In the genomic region with DNA sequence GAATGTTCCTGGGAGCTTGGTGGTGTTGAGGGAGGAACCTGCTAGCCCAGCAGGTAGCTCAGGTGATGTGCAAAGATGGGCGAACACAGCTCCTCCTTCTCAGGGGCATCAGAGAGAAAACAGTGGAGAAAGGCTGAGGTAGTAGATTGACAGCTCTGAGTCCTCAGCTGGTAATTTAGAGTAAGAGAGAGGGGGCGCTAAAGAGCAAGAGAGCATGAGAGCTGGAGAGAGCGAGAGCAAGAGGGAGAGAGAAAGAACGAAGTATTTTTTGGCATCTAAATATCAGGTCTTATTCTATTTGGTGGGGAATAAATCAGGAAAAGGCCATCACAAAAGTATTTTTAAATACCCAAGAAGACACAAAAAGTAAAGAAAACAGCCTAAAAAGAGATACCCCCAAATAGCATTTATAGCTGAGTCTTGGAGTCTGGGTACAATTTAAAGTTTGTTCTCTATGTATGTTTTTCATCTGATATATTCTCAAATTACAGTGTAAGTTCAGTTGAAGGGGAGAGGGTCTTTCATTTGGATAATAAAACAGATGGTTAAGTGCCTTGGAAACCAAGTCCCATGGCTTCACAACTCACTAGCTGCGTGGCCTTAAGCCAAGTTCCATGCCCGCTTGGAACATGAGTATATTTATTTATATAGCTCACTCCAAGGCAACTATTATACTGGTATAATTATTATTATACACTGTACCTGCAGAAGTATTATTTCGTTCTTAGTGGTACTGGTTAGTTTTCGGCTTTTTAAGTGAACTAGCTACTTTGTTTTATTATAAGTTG, we compare ENCODE assay signal across 9 mouse cellular contexts.
A peak's percentile ranks its signal among the peaks of the same experiment; 100 is the strongest.
DNase-seq lines count a peak whose midpoint lies in the region; ATAC-seq and TF ChIP-seq lines count a peak whose summit lies in the region.
"Had no signal": no experiment of that assay in that cellular context is flagged by ENCODE, and none has a peak within 500 bp of the region (broad histone marks: within the 10 kb centered on the region; RNA-seq: fewer than 3 reads in every experiment).

No protein-coding gene starts in this region.

- peak; percentile 46 for TF ChIP-seq CTCF in liver, postnatal 0 days (IDR thresholded peaks at IDR 0.05; ENCODE audit: low read depth)

- no peak overlapping the region for H3K4me3 ChIP-seq in forebrain, embryonic 14.5 days (ENCODE audit: low read depth, low read length)
- H3K4me3 ChIP-seq in forebrain, embryonic 12.5 days (replicated peaks), result no peak overlapping the region
- no peak overlapping the region for H3K4me3 ChIP-seq in liver, postnatal 0 days (ENCODE audit: low read depth, low read length)
- no peak overlapping the region for H3K4me3 ChIP-seq in liver, embryonic 12.5 days

- no peaks in the 10 kb centered on the region for H3K9me3 ChIP-seq in forebrain, embryonic 14.5 days (replicated peaks; ENCODE audit: control insufficient read depth, low read length)
- no peaks in the 10 kb centered on the region for H3K9me3 ChIP-seq in forebrain, embryonic 12.5 days
- no peaks in the 10 kb centered on the region for H3K9me3 ChIP-seq in liver, postnatal 0 days (ENCODE audit: low read length)
- no peaks in the 10 kb centered on the region for H3K9me3 ChIP-seq in liver, embryonic 12.5 days (replicated peaks)

- H3K4me2 ChIP-seq in forebrain, embryonic 14.5 days (ENCODE audit: low read length), result no peak overlapping the region
- H3K4me2 ChIP-seq in forebrain, embryonic 12.5 days, result no peak overlapping the region
- H3K4me2 ChIP-seq in liver, postnatal 0 days (ENCODE audit: low read depth, low read length), result no peak overlapping the region
- no peak overlapping the region for H3K4me2 ChIP-seq in liver, embryonic 12.5 days

- TF ChIP-seq EP300 in liver, postnatal 0 days (IDR thresholded peaks at IDR 0.05; ENCODE audit: low read depth), result no peak

- no peaks in the 10 kb centered on the region for H3K27me3 ChIP-seq in forebrain, embryonic 14.5 days (replicated peaks; ENCODE audit: control insufficient read depth, insufficient read depth, low read length)
- no peaks in the 10 kb centered on the region for H3K27me3 ChIP-seq in forebrain, embryonic 12.5 days
- H3K27me3 ChIP-seq in liver, postnatal 0 days (ENCODE audit: insufficient read depth, low read length), result no peaks in the 10 kb centered on the region
- no peaks in the 10 kb centered on the region for H3K27me3 ChIP-seq in liver, embryonic 12.5 days (replicated peaks)

- H3K36me3 ChIP-seq in forebrain, embryonic 14.5 days (ENCODE audit: control insufficient read depth, insufficient read depth, low read length), result no peaks in the 10 kb centered on the region
- no peaks in the 10 kb centered on the region for H3K36me3 ChIP-seq in forebrain, embryonic 12.5 days (replicated peaks)
- H3K36me3 ChIP-seq in liver, postnatal 0 days (replicated peaks; ENCODE audit: insufficient read depth, low read length), result no peaks in the 10 kb centered on the region
- no peaks in the 10 kb centered on the region for H3K36me3 ChIP-seq in liver, embryonic 12.5 days

- no peak for ATAC-seq in forebrain, embryonic 14.5 days
- no peak for ATAC-seq in forebrain, embryonic 12.5 days (ENCODE audit: low FRiP score)
- no peak for ATAC-seq in liver, postnatal 0 days
- no peak for ATAC-seq in liver, embryonic 12.5 days
- peak; percentile 61; the same call in 1 of the 2 replicates for ATAC-seq in megakaryocyte progenitor cell, adult 5-6 weeks (replicated peaks; ENCODE audit: poor library complexity)

- no peak overlapping the region for H3K9ac ChIP-seq in forebrain, embryonic 14.5 days (ENCODE audit: low read length)
- no peak overlapping the region for H3K9ac ChIP-seq in forebrain, embryonic 12.5 days
- no peak overlapping the region for H3K9ac ChIP-seq in liver, postnatal 0 days (replicated peaks)
- no peak overlapping the region for H3K9ac ChIP-seq in liver, embryonic 12.5 days

- H3K27ac ChIP-seq in forebrain, embryonic 14.5 days (ENCODE audit: low read depth, low read length), result no peak overlapping the region
- H3K27ac ChIP-seq in forebrain, embryonic 12.5 days, result no peak overlapping the region
- no peak overlapping the region for H3K27ac ChIP-seq in liver, postnatal 0 days (ENCODE audit: low read depth)
- no peak overlapping the region for H3K27ac ChIP-seq in liver, embryonic 12.5 days

- no peaks in the 10 kb centered on the region for H3K4me1 ChIP-seq in forebrain, embryonic 14.5 days (ENCODE audit: control insufficient read depth, insufficient read depth, low read length)
- H3K4me1 ChIP-seq in forebrain, embryonic 12.5 days, result no peaks in the 10 kb centered on the region; the same call in 1 of the 2 replicates
- H3K4me1 ChIP-seq in liver, postnatal 0 days (ENCODE audit: insufficient read depth), result no peaks in the 10 kb centered on the region
- no peaks in the 10 kb centered on the region for H3K4me1 ChIP-seq in liver, embryonic 12.5 days

- 55% methylated on average over 8 of the region's 8 CpGs for WGBS in forebrain, embryonic 14.5 days
- 63% methylated on average over 8 of the region's 8 CpGs for WGBS in forebrain, embryonic 12.5 days
- WGBS in liver, postnatal 0 days (ENCODE audit: insufficient replicate concordance), result 51% methylated on average over 8 of the region's 8 CpGs
- 49% methylated on average over 8 of the region's 8 CpGs for WGBS in liver, embryonic 12.5 days (ENCODE audit: insufficient replicate concordance)

- DNase-seq in forebrain, embryonic 14.5 days (ENCODE audit: low spot score), result peak; percentile 44
- no peak for DNase-seq in liver, postnatal 0 days
- peak; percentile 45 for DNase-seq in ZHBTc4 (ENCODE audit: low read depth, low spot score)
- no peak for DNase-seq in Muller cell, postnatal 12 days (ENCODE audit: inconsistent ontology term)
- DNase-seq in B cell, adult 2 months, result no peak
- DNase-seq: kidney, adult 18-20 months had no signal

Comparison
In these comparisons a context has a peak if more than half of its experiments do, and no peak if none do; other contexts are left out.
1. DNase-seq: peak in forebrain, embryonic 14.5 days (single experiment) and ZHBTc4 (single experiment); none in liver, postnatal 0 days (single experiment), Muller cell, postnatal 12 days (single experiment) and B cell, adult 2 months (0 of 2).